Mouse (Mus musculus): ENCODE measurements around the gene 2010111I01Rik.
A peak's percentile ranks its signal among the peaks of the same experiment; 100 is the strongest.
"Not testable (repeated sequence)": the region's sequence is repeated elsewhere in the genome, so short reads cannot be mapped to it uniquely, and the experiment has no call there.

The 2010111I01Rik gene

GRCm38 (mm10) chr13:62964640-62965311 lies at the start of gene 2010111I01Rik:
TSS of gene 2010111I01Rik (plus strand) at chr13:62964893.
- peak; percentile 82 for DNase-seq (ENCODE audit: low read depth, low spot score)

- no peak for DNase-seq (ENCODE audit: low read depth, low spot score)
These were observed 48.0 kb upstream of the 2010111I01Rik start for GRCm38 (mm10) chr13:62916675-62917074.

- no peak for DNase-seq (ENCODE audit: low read depth, low spot score)
These were observed 47.1 kb upstream of the 2010111I01Rik start for GRCm38 (mm10) chr13:62917416-62918110.

- peak; percentile 58 for DNase-seq (ENCODE audit: low read depth, low spot score)
These were observed 44.9 kb upstream of the 2010111I01Rik start for GRCm38 (mm10) chr13:62919647-62920341.

GRCm38 (mm10) chr13:62922645-62923044 lies 42.0 kb upstream of the 2010111I01Rik start:
- no peak for DNase-seq (ENCODE audit: low read depth, low spot score)

GRCm38 (mm10) chr13:62923182-62923581 lies 41.5 kb upstream of the 2010111I01Rik start:
- DNase-seq (ENCODE audit: low read depth, low spot score) = no peak

GRCm38 (mm10) chr13:62926479-62926878 lies 38.2 kb upstream of the 2010111I01Rik start:
- DNase-seq (ENCODE audit: low read depth, low spot score) = no peak

GRCm38 (mm10) chr13:62927470-62927869 lies 37.2 kb upstream of the 2010111I01Rik start:
- no peak for DNase-seq (ENCODE audit: low read depth, low spot score)

GRCm38 (mm10) chr13:62929144-62929543 lies 35.5 kb upstream of the 2010111I01Rik start:
- DNase-seq (ENCODE audit: low read depth, low spot score) = not testable (repeated sequence)

GRCm38 (mm10) chr13:62929766-62930389 lies 34.8 kb upstream of the 2010111I01Rik start:
- no peak for DNase-seq (ENCODE audit: low read depth, low spot score)

- DNase-seq (ENCODE audit: low read depth, low spot score) = no peak
These were observed 32.2 kb upstream of the 2010111I01Rik start for GRCm38 (mm10) chr13:62932452-62932851.

GRCm38 (mm10) chr13:62939371-62939770 lies 25.3 kb upstream of the 2010111I01Rik start:
- peak; percentile 54 for DNase-seq (ENCODE audit: low read depth, low spot score)

GRCm38 (mm10) chr13:62939797-62940196 lies 24.9 kb upstream of the 2010111I01Rik start:
- DNase-seq (ENCODE audit: low read depth, low spot score) = peak; percentile 35

- DNase-seq (ENCODE audit: low read depth, low spot score) = no peak
These were observed 24.0 kb upstream of the 2010111I01Rik start for GRCm38 (mm10) chr13:62940721-62941120.

- DNase-seq (ENCODE audit: low read depth, low spot score) = no peak
These were observed 23.2 kb upstream of the 2010111I01Rik start for GRCm38 (mm10) chr13:62941341-62942005.

- no peak for DNase-seq (ENCODE audit: low read depth, low spot score)
These were observed 21.3 kb upstream of the 2010111I01Rik start for GRCm38 (mm10) chr13:62943274-62943830.

GRCm38 (mm10) chr13:62944109-62944508 lies 20.6 kb upstream of the 2010111I01Rik start:
- no peak for DNase-seq (ENCODE audit: low read depth, low spot score)

- no peak for DNase-seq (ENCODE audit: low read depth, low spot score)
These were observed 15.0 kb upstream of the 2010111I01Rik start for GRCm38 (mm10) chr13:62949560-62950188.

- no peak for DNase-seq (ENCODE audit: low read depth, low spot score)
These were observed 13.1 kb upstream of the 2010111I01Rik start for GRCm38 (mm10) chr13:62951606-62952005.

- no peak for DNase-seq (ENCODE audit: low read depth, low spot score)
These were observed 12.6 kb upstream of the 2010111I01Rik start for GRCm38 (mm10) chr13:62952047-62952446.

- DNase-seq (ENCODE audit: low read depth, low spot score) = no peak
These were observed 12.1 kb upstream of the 2010111I01Rik start for GRCm38 (mm10) chr13:62952624-62953023.

Data from c-Kit-negative CD71-positive TER-119-positive erythroid progenitor cells, embryonic 14.5 days (primary cell).